Mouse (Mus musculus): ENCODE measurements around the gene Cxcl3. TPM values are rescaled to one million over a fixed set of nuclear protein-coding genes. Genes with fewer than 3 reads are reported as not detected.
A peak's percentile ranks its signal among the peaks of the same experiment; 100 is the strongest.

Gene Cxcl3
- polyA plus RNA-seq, 2 experiments: 0.63 TPM; not detected in 1

GRCm38 (mm10) chr5:90807176-90807950, 21.5 kb downstream of the Cxcl3 start:
- no peaks in the 10 kb centered on the region for H3K9me3 ChIP-seq (ENCODE audit: control insufficient read depth, low read length)
- WGBS: 74% methylated on average over 3 of the region's 3 CpGs
- H3K4me3 ChIP-seq (replicated peaks; ENCODE audit: low read length): no peak overlapping the region
- H3K27ac ChIP-seq (replicated peaks; ENCODE audit: low read depth, low read length): no peak overlapping the region
- no peak overlapping the region for H3K4me2 ChIP-seq (replicated peaks; ENCODE audit: low read depth, low read length, severe bottlenecking)
- no peaks in the 10 kb centered on the region for H3K4me1 ChIP-seq (ENCODE audit: control insufficient read depth, insufficient read depth, low read length)
- H3K9ac ChIP-seq (ENCODE audit: low read depth, low read length, severe bottlenecking): no peak overlapping the region
- no peak for TF ChIP-seq POLR2A (IDR thresholded peaks at IDR 0.05; ENCODE audit: borderline replicate concordance, extremely low read depth, insufficient read depth, insufficient read length)
- no peaks in the 10 kb centered on the region for H3K36me3 ChIP-seq (ENCODE audit: control insufficient read depth, insufficient read depth, low read length)
- H3K27me3 ChIP-seq (ENCODE audit: control insufficient read depth, insufficient read depth, low read length): no peaks in the 10 kb centered on the region
- peak; percentile 8 for DNase-seq (ENCODE audit: low spot score)
- ATAC-seq (ENCODE audit: low FRiP score, low read depth): no peak

GRCm38 (mm10) chr5:90819756-90820155, 33.9 kb downstream of the Cxcl3 start:
- Histone ChIP-seq H3K27ac (replicated peaks; ENCODE audit: low read depth, low read length) (no peak overlapping the region), H3K4me2 (replicated peaks; ENCODE audit: low read depth, low read length, severe bottlenecking) (no peak overlapping the region), H3K4me1 (ENCODE audit: control insufficient read depth, insufficient read depth, low read length) (no peaks in the 10 kb centered on the region), H3K4me3 (replicated peaks; ENCODE audit: low read length) (no peak overlapping the region), H3K9ac (ENCODE audit: low read depth, low read length, severe bottlenecking) (no peak overlapping the region), H3K27me3 (ENCODE audit: control insufficient read depth, insufficient read depth, low read length) (no peaks in the 10 kb centered on the region), H3K36me3 (ENCODE audit: control insufficient read depth, insufficient read depth, low read length) (no peaks in the 10 kb centered on the region), H3K9me3 (ENCODE audit: control insufficient read depth, low read length) (no peaks in the 10 kb centered on the region)
- no peak for ATAC-seq (ENCODE audit: low FRiP score, low read depth)
- DNase-seq (ENCODE audit: low spot score): no peak
- TF ChIP-seq POLR2A (IDR thresholded peaks at IDR 0.05; ENCODE audit: borderline replicate concordance, extremely low read depth, insufficient read depth, insufficient read length): no peak

GRCm38 (mm10) chr5:90832145-90832767, 46.4 kb downstream of the Cxcl3 start:
- Histone ChIP-seq H3K4me2 (replicated peaks; ENCODE audit: low read depth, low read length, severe bottlenecking) (no peak overlapping the region; the same call in 1 of the 2 replicates), H3K27ac (replicated peaks; ENCODE audit: low read depth, low read length) (peak overlapping the region; percentile 58; the same call in 1 of the 2 replicates), H3K27me3 (ENCODE audit: control insufficient read depth, insufficient read depth, low read length) (no peaks in the 10 kb centered on the region), H3K36me3 (ENCODE audit: control insufficient read depth, insufficient read depth, low read length) (no peaks in the 10 kb centered on the region), H3K4me3 (replicated peaks; ENCODE audit: low read length) (no peak overlapping the region), H3K9ac (ENCODE audit: low read depth, low read length, severe bottlenecking) (no peak overlapping the region), H3K4me1 (ENCODE audit: control insufficient read depth, insufficient read depth, low read length) (peaks cover 3% of the 10 kb centered on the region; the same call in 1 of the 2 replicates), H3K9me3 (ENCODE audit: control insufficient read depth, low read length) (no peaks in the 10 kb centered on the region)
- 56% methylated on average over 11 of the region's 11 CpGs for whole genome bisulfite sequencing
- TF ChIP-seq POLR2A (IDR thresholded peaks at IDR 0.05; ENCODE audit: borderline replicate concordance, extremely low read depth, insufficient read depth, insufficient read length): no peak
- DNase-seq (ENCODE audit: low spot score) (peak; percentile 66), ATAC-seq (ENCODE audit: low FRiP score, low read depth) (peak; percentile 88)

GRCm38 (mm10) chr5:90832768-90833388, 47.0 kb downstream of the Cxcl3 start:
- H3K4me3 ChIP-seq (replicated peaks; ENCODE audit: low read length): no peak overlapping the region
- no peak for TF ChIP-seq POLR2A (IDR thresholded peaks at IDR 0.05; ENCODE audit: borderline replicate concordance, extremely low read depth, insufficient read depth, insufficient read length)
- peak overlapping the region; percentile 58; the same call in 1 of the 2 replicates for H3K27ac ChIP-seq (replicated peaks; ENCODE audit: low read depth, low read length)
- H3K9me3 ChIP-seq (ENCODE audit: control insufficient read depth, low read length): no peaks in the 10 kb centered on the region
- peaks cover 3% of the 10 kb centered on the region; the same call in 1 of the 2 replicates for H3K4me1 ChIP-seq (ENCODE audit: control insufficient read depth, insufficient read depth, low read length)
- no peak overlapping the region for H3K9ac ChIP-seq (ENCODE audit: low read depth, low read length, severe bottlenecking)
- DNase-seq (ENCODE audit: low spot score) (no peak), ATAC-seq (ENCODE audit: low FRiP score, low read depth) (0 out of 2 replicates have a peak, but pooled peaks have one; percentile 57)
- H3K27me3 ChIP-seq (ENCODE audit: control insufficient read depth, insufficient read depth, low read length): no peaks in the 10 kb centered on the region
- no peaks in the 10 kb centered on the region for H3K36me3 ChIP-seq (ENCODE audit: control insufficient read depth, insufficient read depth, low read length)
- WGBS: 72% methylated on average over 8 of the region's 8 CpGs
- no peak overlapping the region for H3K4me2 ChIP-seq (replicated peaks; ENCODE audit: low read depth, low read length, severe bottlenecking)

GRCm38 (mm10) chr5:90834436-90834835, 48.5 kb downstream of the Cxcl3 start:
- WGBS: 78% methylated on average over 4 of the region's 4 CpGs

More at GRCm38 (mm10) chr5:90834436-90834835, 48.5 kb downstream of the Cxcl3 start:
- H3K4me1 ChIP-seq (ENCODE audit: control insufficient read depth, insufficient read depth, low read length): peaks cover 3% of the 10 kb centered on the region; the same call in 1 of the 2 replicates
- H3K27ac ChIP-seq (replicated peaks; ENCODE audit: low read depth, low read length): no peak overlapping the region
- DNase-seq (ENCODE audit: low spot score): no peak
- H3K9me3 ChIP-seq (ENCODE audit: control insufficient read depth, low read length): no peaks in the 10 kb centered on the region
- H3K4me3 ChIP-seq (replicated peaks; ENCODE audit: low read length): no peak overlapping the region
- H3K36me3 ChIP-seq (ENCODE audit: control insufficient read depth, insufficient read depth, low read length): no peaks in the 10 kb centered on the region
- H3K27me3 ChIP-seq (ENCODE audit: control insufficient read depth, insufficient read depth, low read length): no peaks in the 10 kb centered on the region
- no peak overlapping the region for H3K4me2 ChIP-seq (replicated peaks; ENCODE audit: low read depth, low read length, severe bottlenecking)
- no peak overlapping the region for H3K9ac ChIP-seq (ENCODE audit: low read depth, low read length, severe bottlenecking)
- ATAC-seq (ENCODE audit: low FRiP score, low read depth): no peak
- TF ChIP-seq POLR2A (IDR thresholded peaks at IDR 0.05; ENCODE audit: borderline replicate concordance, extremely low read depth, insufficient read depth, insufficient read length): no peak

Data from limb, embryonic 14.5 days (tissue).